Mouse (Mus musculus) monocyte, adult 2 months (primary cell): ENCODE measurements around the gene Sppl2b.
"Not testable (repeated sequence)": the region's sequence is repeated elsewhere in the genome, so short reads cannot be mapped to it uniquely, and the experiment has no call there.

Experiments used
- DNase-seq, 2 experiments: peaks; one replicate each; pipeline ENCODE4 v3.0.0; 2022; ENCODE audit warnings: low spot score in 2 of 2, low read depth in 1 of 2

Gene Sppl2b

GRCm38 (mm10) chr10:80854913-80855748, at the start of gene Sppl2b, which contains the start of gene Lsm7:
Gene Sppl2b (plus strand): TSS chr10:80855275.
Gene Lsm7 (minus strand): TSS chr10:80855209.
- peak; percentile 90 to 96 for DNase-seq

GRCm38 (mm10) chr10:80805322-80805721, 49.8 kb upstream of the Sppl2b start:
- no peak for DNase-seq

GRCm38 (mm10) chr10:80805925-80806324, 49.1 kb upstream of the Sppl2b start:
- peak in 1 of 2 experiments; percentile 47 for DNase-seq

GRCm38 (mm10) chr10:80806341-80807056, 48.6 kb upstream of the Sppl2b start:
- no peak for DNase-seq

- no peak for DNase-seq
These were observed 47.9 kb upstream of the Sppl2b start for GRCm38 (mm10) chr10:80807057-80807627.

GRCm38 (mm10) chr10:80808099-80808984, 46.7 kb upstream of the Sppl2b start:
- no peak for DNase-seq

GRCm38 (mm10) chr10:80808985-80809632, 46.0 kb upstream of the Sppl2b start:
- no peak for DNase-seq

- DNase-seq: no peak
These were observed 45.0 kb upstream of the Sppl2b start for GRCm38 (mm10) chr10:80810084-80810483.

- no peak for DNase-seq
These were observed 42.6 kb upstream of the Sppl2b start for GRCm38 (mm10) chr10:80812391-80813041.

GRCm38 (mm10) chr10:80813366-80813765, 41.7 kb upstream of the Sppl2b start, which contains the start of gene Jsrp1:
Gene Jsrp1 (minus strand): TSS chr10:80813498.
- no peak for DNase-seq

GRCm38 (mm10) chr10:80814800-80815199, 40.3 kb upstream of the Sppl2b start:
- DNase-seq: no peak

- not testable (repeated sequence) for DNase-seq
These were observed 38.8 kb upstream of the Sppl2b start for GRCm38 (mm10) chr10:80816303-80816702.

- DNase-seq: no peak
These were observed 37.9 kb upstream of the Sppl2b start for GRCm38 (mm10) chr10:80817164-80817563.

- DNase-seq: not testable (repeated sequence)
These were observed 37.1 kb upstream of the Sppl2b start for GRCm38 (mm10) chr10:80817955-80818354.

- DNase-seq: no peak
These were observed 36.3 kb upstream of the Sppl2b start for GRCm38 (mm10) chr10:80818599-80819281.

- DNase-seq: no peak
These were observed 35.7 kb upstream of the Sppl2b start for GRCm38 (mm10) chr10:80819406-80819805.

- DNase-seq: no peak
These were observed 33.1 kb upstream of the Sppl2b start for GRCm38 (mm10) chr10:80821991-80822390.

GRCm38 (mm10) chr10:80822528-80822927, 32.5 kb upstream of the Sppl2b start:
- no peak for DNase-seq

- no peak for DNase-seq
These were observed 31.8 kb upstream of the Sppl2b start for GRCm38 (mm10) chr10:80823316-80823715.
